Mouse (Mus musculus) intestine, postnatal 0 days (tissue): ENCODE results near the gene Gpr27. TPM values are rescaled to one million over a fixed set of nuclear protein-coding genes. Genes with fewer than 3 reads are reported as not detected.

Source experiments
- ATAC-seq: fragments of 200-750 bp; cut with Nextera tagmentation; 2 replicates; pipeline ENCODE4 v1.8.0; 2017; ENCODE audit warnings: mild to moderate bottlenecking, moderate TSS enrichment, moderate library complexity
- H3K27ac ChIP-seq: fragments of 300-500 bp; sonication (generic); 2 replicates; pipeline ENCODE4 v1.5.1; 2014; ENCODE audit warnings: mild to moderate bottlenecking, low read depth, low read length, moderate library complexity
- H3K27me3 ChIP-seq: fragments of 300-500 bp; sonication (generic); replicated peaks from 2 replicates; pipeline ENCODE4 v1.6.1; 2014; ENCODE audit warnings: low read length, mixed read lengths; ENCODE audit not compliant: control insufficient read depth, insufficient read depth
- H3K36me3 ChIP-seq: fragments of 300-500 bp; sonication (generic); 2 replicates; pipeline ENCODE4 v1.6.1; 2014; ENCODE audit warnings: mild to moderate bottlenecking, moderate library complexity; ENCODE audit not compliant: control insufficient read depth, insufficient read depth
- H3K4me1 ChIP-seq: fragments of 300-500 bp; sonication (generic); replicated peaks from 2 replicates; pipeline ENCODE4 v1.6.1; 2014; ENCODE audit warnings: antibody characterized with exemption, low read length, mixed read lengths; ENCODE audit not compliant: control insufficient read depth, insufficient read depth
- H3K4me2 ChIP-seq: fragments of 300-500 bp; sonication (generic); replicated peaks from 2 replicates; pipeline ENCODE4 v1.6.1; 2014; ENCODE audit warnings: low read depth, mild to moderate bottlenecking, moderate library complexity
- H3K4me3 ChIP-seq: fragments of 300-500 bp; sonication (generic); 2 replicates; pipeline ENCODE4 v1.5.1; 2014; ENCODE audit warnings: low read depth, low read length
- H3K9ac ChIP-seq: fragments of 300-500 bp; sonication (generic); 2 replicates; pipeline ENCODE4 v1.6.1; 2014; ENCODE audit warnings: mild to moderate bottlenecking, low read depth, low read length
- H3K9me3 ChIP-seq: fragments of 300-500 bp; sonication (generic); 2 replicates; pipeline ENCODE4 v1.6.1; 2016; ENCODE audit warnings: mixed run types; ENCODE audit not compliant: control insufficient read depth
- CTCF ChIP-seq: sonication (generic); IDR thresholded peaks from 2 replicates; pipeline ENCODE4 v1.5.1; 2016; ENCODE audit warnings: low read depth, mild to moderate bottlenecking, control low read depth, antibody characterized with exemption, moderate library complexity
- WGBS: fragments of 180-500 bp; shearing (Covaris S2); extraction: QIAGEN DNeasy Blood & Tissue Kit; methylation state at CpG from one replicate; pipeline ENCODE4 v1.1.7; 2014; 5-methylcytosine and 5-hydroxymethylcytosine counted together
- polyA plus RNA-seq: library from polyadenylated mRNA; unstranded; fragments of >200 nt; fragmentation: Nextera tagmentation; extraction: Ambion mirVana; gene quantifications from 2 replicates; pipeline ENCODE4 v1.2.1, GENCODE M21; 2015

The Gpr27 gene
- polyA plus RNA-seq, 1 experiment from 2014 or later: 2.4 TPM

GRCm38 (mm10) chr6:99652341-99652740 lies 40.1 kb upstream of the Gpr27 start:
- Histone ChIP-seq H3K36me3 (no peaks in the 10 kb centered on the region), H3K4me3 (no peak overlapping the region), H3K9ac (no peak overlapping the region), H3K9me3 (no peaks in the 10 kb centered on the region), H3K4me1 (no peaks in the 10 kb centered on the region), H3K27ac (no peak overlapping the region), H3K4me2 (no peak overlapping the region), H3K27me3 (no peaks in the 10 kb centered on the region)
- WGBS: 69% methylated on average over 2 of the region's 2 CpGs
- peak; percentile 53 for TF ChIP-seq CTCF
- ATAC-seq: no peak

- Histone ChIP-seq H3K4me1 (no peaks in the 10 kb centered on the region), H3K9me3 (no peaks in the 10 kb centered on the region), H3K4me3 (no peak overlapping the region), H3K27me3 (no peaks in the 10 kb centered on the region), H3K36me3 (no peaks in the 10 kb centered on the region), H3K4me2 (no peak overlapping the region), H3K9ac (no peak overlapping the region), H3K27ac (no peak overlapping the region)
- no peak for TF ChIP-seq CTCF
- WGBS: 67% methylated on average over 5 of the region's 5 CpGs
- ATAC-seq: no peak
These were observed 38.1 kb upstream of the Gpr27 start for GRCm38 (mm10) chr6:99654343-99654742.

- no peak for TF ChIP-seq CTCF
- Histone ChIP-seq H3K27me3 (no peaks in the 10 kb centered on the region), H3K4me2 (no peak overlapping the region), H3K4me1 (no peaks in the 10 kb centered on the region), H3K36me3 (no peaks in the 10 kb centered on the region), H3K9me3 (no peaks in the 10 kb centered on the region), H3K9ac (no peak overlapping the region), H3K27ac (no peak overlapping the region), H3K4me3 (no peak overlapping the region)
- no peak for ATAC-seq
- 53% methylated on average over 7 of the region's 7 CpGs for WGBS
These were observed 37.0 kb upstream of the Gpr27 start for GRCm38 (mm10) chr6:99655488-99655887.

- Histone ChIP-seq H3K4me3 (no peak overlapping the region), H3K4me1 (no peaks in the 10 kb centered on the region), H3K27ac (no peak overlapping the region), H3K4me2 (no peak overlapping the region), H3K9ac (no peak overlapping the region), H3K36me3 (no peaks in the 10 kb centered on the region), H3K9me3 (no peaks in the 10 kb centered on the region), H3K27me3 (no peaks in the 10 kb centered on the region)
- WGBS: 89% methylated on average over 2 of the region's 2 CpGs
- ATAC-seq: no peak
- no peak for TF ChIP-seq CTCF
These were observed 36.4 kb upstream of the Gpr27 start for GRCm38 (mm10) chr6:99656088-99656487.

GRCm38 (mm10) chr6:99658586-99658985 lies 33.9 kb upstream of the Gpr27 start:
- no peaks in the 10 kb centered on the region for H3K27me3 ChIP-seq
- 87% methylated on average over 10 of the region's 10 CpGs for WGBS

GRCm38 (mm10) chr6:99660443-99660842 lies 32.0 kb upstream of the Gpr27 start:
- Histone ChIP-seq H3K27ac (no peak overlapping the region; the same call in 1 of the 2 replicates), H3K4me1 (no peaks in the 10 kb centered on the region), H3K4me2 (no peak overlapping the region), H3K4me3 (no peak overlapping the region), H3K27me3 (no peaks in the 10 kb centered on the region), H3K9ac (no peak overlapping the region), H3K9me3 (no peaks in the 10 kb centered on the region), H3K36me3 (no peaks in the 10 kb centered on the region)
- WGBS: 45% methylated on average over 3 of the region's 3 CpGs
- ATAC-seq: no peak
- no peak for TF ChIP-seq CTCF

More at GRCm38 (mm10) chr6:99658586-99658985, 33.9 kb upstream of the Gpr27 start:
- Histone ChIP-seq H3K36me3 (no peaks in the 10 kb centered on the region), H3K9ac (no peak overlapping the region), H3K9me3 (no peaks in the 10 kb centered on the region), H3K27ac (no peak overlapping the region), H3K4me1 (no peaks in the 10 kb centered on the region), H3K4me3 (no peak overlapping the region), H3K4me2 (no peak overlapping the region)
- no peak for ATAC-seq
- no peak for TF ChIP-seq CTCF

GRCm38 (mm10) chr6:99663232-99663631 lies 29.2 kb upstream of the Gpr27 start:
- Histone ChIP-seq H3K4me1 (no peaks in the 10 kb centered on the region), H3K36me3 (no peaks in the 10 kb centered on the region), H3K4me3 (no peak overlapping the region), H3K27me3 (no peaks in the 10 kb centered on the region), H3K9me3 (no peaks in the 10 kb centered on the region), H3K4me2 (no peak overlapping the region), H3K9ac (no peak overlapping the region), H3K27ac (no peak overlapping the region)
- 84% methylated on average over 8 of the region's 8 CpGs for WGBS
- TF ChIP-seq CTCF: no peak
- ATAC-seq: no peak
